Mouse (Mus musculus) ES-CJ7 (cell line): ENCODE measurements around the gene Hmcn1.
A peak's percentile ranks its signal among the peaks of the same experiment; 100 is the strongest.

ENCODE experiments used
- DNase-seq: peaks from one replicate; pipeline ENCODE4 v3.0.0; 2011; ENCODE audit warnings: low read depth, low spot score

Gene Hmcn1

GRCm38 (mm10) chr1:150645314-150645713 is 347.9 kb downstream of the Hmcn1 start:
- DNase-seq: no peak

- DNase-seq: peak; percentile 13
Measured at GRCm38 (mm10) chr1:150639522-150639921, 353.7 kb downstream of the Hmcn1 start.

- peak; percentile 63 for DNase-seq
Measured at GRCm38 (mm10) chr1:150632506-150632905, 360.7 kb downstream of the Hmcn1 start.

GRCm38 (mm10) chr1:150631856-150632171 is 361.4 kb downstream of the Hmcn1 start:
- DNase-seq: no peak

- no peak for DNase-seq
Measured at GRCm38 (mm10) chr1:150631035-150631855, 362.0 kb downstream of the Hmcn1 start.

- DNase-seq: peak; percentile 47
Measured at GRCm38 (mm10) chr1:150623226-150623625, 370.0 kb downstream of the Hmcn1 start.

- no peak for DNase-seq
Measured at GRCm38 (mm10) chr1:150610539-150610938, 382.7 kb downstream of the Hmcn1 start.

GRCm38 (mm10) chr1:150606173-150606572 is 387.1 kb downstream of the Hmcn1 start:
- DNase-seq: no peak

- no peak for DNase-seq
Measured at GRCm38 (mm10) chr1:150593614-150594013, 399.6 kb downstream of the Hmcn1 start.

GRCm38 (mm10) chr1:150591253-150591652 is 402.0 kb downstream of the Hmcn1 start:
- DNase-seq: peak; percentile 61

GRCm38 (mm10) chr1:150587410-150587809 is 405.8 kb downstream of the Hmcn1 start:
- no peak for DNase-seq

- DNase-seq: no peak
Measured at GRCm38 (mm10) chr1:150584477-150584876, 408.8 kb downstream of the Hmcn1 start.

GRCm38 (mm10) chr1:150583734-150584133 is 409.5 kb downstream of the Hmcn1 start:
- DNase-seq: peak; percentile 7

GRCm38 (mm10) chr1:150580561-150580960 is 412.7 kb downstream of the Hmcn1 start:
- DNase-seq: no peak

GRCm38 (mm10) chr1:150573407-150573806 is 419.8 kb downstream of the Hmcn1 start:
- no peak for DNase-seq

- DNase-seq: no peak
Measured at GRCm38 (mm10) chr1:150570562-150571156, 422.6 kb downstream of the Hmcn1 start.

- no peak for DNase-seq
Measured at GRCm38 (mm10) chr1:150569820-150570543, 423.3 kb downstream of the Hmcn1 start.

GRCm38 (mm10) chr1:150566287-150566686 is 426.9 kb downstream of the Hmcn1 start:
- DNase-seq: no peak

GRCm38 (mm10) chr1:150556621-150557020 is 436.6 kb downstream of the Hmcn1 start:
- DNase-seq: peak; percentile 54

- DNase-seq: no peak
Measured at GRCm38 (mm10) chr1:150551390-150551789, 441.8 kb downstream of the Hmcn1 start.

- DNase-seq: no peak
Measured at GRCm38 (mm10) chr1:150546463-150546862, 446.8 kb downstream of the Hmcn1 start.

GRCm38 (mm10) chr1:150540267-150540666 is 453.0 kb downstream of the Hmcn1 start:
- DNase-seq: peak; percentile 79
